Mouse (Mus musculus) heart, embryonic 12.5 days (tissue): ENCODE data around the gene Ubtd1. TPM values are rescaled to one million over a fixed set of nuclear protein-coding genes. Genes with fewer than 3 reads are reported as not detected.
A peak's percentile ranks its signal among the peaks of the same experiment; 100 is the strongest.

ENCODE experiments used
- ATAC-seq: fragments of 200-750 bp; cut with Nextera tagmentation; 2 replicates; pipeline ENCODE4 v1.8.0; 2017; ENCODE audit warnings: moderate TSS enrichment, moderate library complexity; ENCODE audit not compliant: insufficient number of reproducible peaks, low FRiP score
- H3K27ac ChIP-seq: fragments of 300-500 bp; sonication (generic); 2 replicates; pipeline ENCODE4 v1.5.1; 2016; ENCODE audit warnings: mild to moderate bottlenecking, moderate library complexity; ENCODE audit not compliant: poor library complexity, severe bottlenecking
- H3K27me3 ChIP-seq: fragments of 300-500 bp; sonication (generic); replicated peaks from 2 replicates; pipeline ENCODE4 v1.6.1; 2016; ENCODE audit warnings: mild to moderate bottlenecking, moderate library complexity
- H3K36me3 ChIP-seq: fragments of 300-500 bp; sonication (generic); 2 replicates; pipeline ENCODE4 v1.6.1; 2016; ENCODE audit warnings: mild to moderate bottlenecking, moderate library complexity
- H3K4me1 ChIP-seq: fragments of 300-500 bp; sonication (generic); replicated peaks from 2 replicates; pipeline ENCODE4 v1.6.1; 2016; ENCODE audit warnings: mild to moderate bottlenecking
- H3K4me2 ChIP-seq: fragments of 300-500 bp; sonication (generic); 2 replicates; pipeline ENCODE4 v1.6.1; 2016; ENCODE audit warnings: mild to moderate bottlenecking, moderate library complexity
- H3K4me3 ChIP-seq: fragments of 300-500 bp; sonication (generic); 2 replicates; pipeline ENCODE4 v1.5.1; 2016; ENCODE audit warnings: mild to moderate bottlenecking
- H3K9ac ChIP-seq: fragments of 300-500 bp; sonication (generic); 2 replicates; pipeline ENCODE4 v1.6.1; 2016; ENCODE audit warnings: mild to moderate bottlenecking, moderate library complexity
- H3K9me3 ChIP-seq: fragments of 300-500 bp; sonication (generic); replicated peaks from 2 replicates; pipeline ENCODE4 v1.6.1; 2016; ENCODE audit warnings: mild to moderate bottlenecking, moderate library complexity
- WGBS: fragments of 180-500 bp; shearing (Covaris S2); methylation state at CpG from one replicate; pipeline ENCODE4 v1.1.7; 2016; 5-methylcytosine and 5-hydroxymethylcytosine counted together
- polyA plus RNA-seq: library from polyadenylated mRNA; unstranded; fragments of >200 nt; fragmentation: Nextera tagmentation; extraction: Ambion mirVana; gene quantifications from 2 replicates; pipeline ENCODE4 v1.2.1, GENCODE M21; 2016

Ubtd1 gene
- polyA plus RNA-seq, 1 experiment from 2014 or later: 13.8 TPM

DNA sequence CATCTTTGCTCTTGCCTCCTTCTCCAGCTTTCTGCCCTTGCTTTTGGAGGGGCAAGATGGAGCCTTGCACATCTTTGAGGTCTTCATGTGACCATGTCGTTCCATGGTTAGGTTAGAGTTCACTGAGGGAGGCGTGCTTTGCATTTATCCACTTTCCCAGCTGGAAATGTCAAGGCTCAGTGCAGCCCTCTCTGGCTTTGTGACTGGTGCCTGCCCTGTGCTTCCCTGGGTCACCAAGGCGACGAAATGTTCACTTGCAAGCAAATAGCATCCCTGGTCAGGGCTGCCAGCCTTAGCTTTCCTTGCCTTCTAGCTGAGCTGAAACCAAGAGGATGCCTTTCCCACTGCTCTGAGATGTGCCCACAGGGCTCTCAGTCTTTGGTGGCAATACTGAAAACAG lies 28.9 kb downstream of the Ubtd1 start:
- no peak for ATAC-seq
- Histone ChIP-seq H3K9me3 (no peaks in the 10 kb centered on the region), H3K27me3 (no peaks in the 10 kb centered on the region), H3K9ac (no peak overlapping the region), H3K36me3 (peaks cover 10% of the 10 kb centered on the region; the same call in 1 of the 2 replicates), H3K4me1 (peaks cover 48% of the 10 kb centered on the region), H3K4me2 (no peak overlapping the region), H3K4me3 (no peak overlapping the region), H3K27ac (no peak overlapping the region)
- 75% methylated on average over 4 of the region's 4 CpGs for WGBS

DNA sequence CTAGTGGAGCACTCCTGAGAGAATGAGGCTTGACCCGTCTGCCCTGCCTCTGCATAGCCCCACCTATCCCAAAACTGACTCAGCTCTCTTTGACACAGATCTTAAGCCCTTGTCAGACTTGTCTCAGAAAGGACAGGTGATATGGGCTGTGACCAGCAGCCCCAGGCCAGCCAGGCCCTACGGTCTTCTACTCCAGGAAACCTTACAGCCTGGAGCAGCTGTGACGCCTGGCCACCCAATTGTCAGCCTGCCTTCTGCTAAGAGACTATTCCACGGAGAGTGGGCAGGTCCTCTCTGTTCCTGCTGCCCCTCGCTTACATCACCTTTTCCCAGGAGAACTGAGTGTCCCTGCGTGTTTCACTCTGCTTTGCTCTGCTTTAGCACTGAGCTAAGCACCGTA lies 29.6 kb downstream of the Ubtd1 start:
- H3K9me3 ChIP-seq: no peaks in the 10 kb centered on the region
- H3K27ac ChIP-seq: no peak overlapping the region
- ATAC-seq: no peak
- H3K9ac ChIP-seq: no peak overlapping the region
- H3K27me3 ChIP-seq: no peaks in the 10 kb centered on the region
- H3K4me3 ChIP-seq: no peak overlapping the region
- H3K4me2 ChIP-seq: no peak overlapping the region
- WGBS: 76% methylated on average over 7 of the region's 7 CpGs
- peaks cover 45% of the 10 kb centered on the region for H3K4me1 ChIP-seq
- peaks cover 10% of the 10 kb centered on the region; the same call in 1 of the 2 replicates for H3K36me3 ChIP-seq

- Histone ChIP-seq H3K4me3 (no peak overlapping the region), H3K4me1 (peaks cover 44% of the 10 kb centered on the region), H3K27me3 (no peaks in the 10 kb centered on the region), H3K36me3 (peaks cover 10% of the 10 kb centered on the region; the same call in 1 of the 2 replicates), H3K9ac (no peak overlapping the region), H3K9me3 (no peaks in the 10 kb centered on the region), H3K4me2 (no peak overlapping the region), H3K27ac (no peak overlapping the region)
- no peak for ATAC-seq
- 84% methylated on average over 3 of the region's 3 CpGs for WGBS
These were observed 32.8 kb downstream of the Ubtd1 start for GRCm38 (mm10) chr19:42014231-42014825.

DNA sequence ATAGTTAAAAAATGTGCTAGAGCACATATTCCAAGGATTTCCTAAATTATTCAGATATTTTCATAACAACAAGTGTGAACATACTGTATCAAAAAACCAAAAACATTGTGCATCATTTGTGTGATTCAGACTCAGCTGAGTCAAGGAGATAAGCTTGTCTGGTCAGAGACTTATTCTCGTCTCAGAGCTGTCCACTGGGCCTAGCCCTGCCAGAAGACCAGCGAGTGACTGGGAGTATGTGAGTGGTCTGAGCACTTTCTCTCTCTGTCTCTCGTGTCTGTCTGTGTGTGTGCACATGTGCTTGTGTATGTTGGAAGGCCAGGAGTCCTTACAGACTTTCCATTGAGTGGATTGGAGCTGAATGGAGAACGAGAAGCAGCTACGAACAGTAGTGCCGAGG lies 33.4 kb downstream of the Ubtd1 start:
- Histone ChIP-seq H3K4me2 (no peak overlapping the region), H3K27me3 (no peaks in the 10 kb centered on the region), H3K4me1 (peaks cover 48% of the 10 kb centered on the region), H3K27ac (no peak overlapping the region), H3K4me3 (no peak overlapping the region), H3K9me3 (no peaks in the 10 kb centered on the region), H3K9ac (no peak overlapping the region), H3K36me3 (peaks cover 10% of the 10 kb centered on the region; the same call in 1 of the 2 replicates)
- 72% methylated on average over 6 of the region's 6 CpGs for WGBS
- ATAC-seq: no peak

DNA sequence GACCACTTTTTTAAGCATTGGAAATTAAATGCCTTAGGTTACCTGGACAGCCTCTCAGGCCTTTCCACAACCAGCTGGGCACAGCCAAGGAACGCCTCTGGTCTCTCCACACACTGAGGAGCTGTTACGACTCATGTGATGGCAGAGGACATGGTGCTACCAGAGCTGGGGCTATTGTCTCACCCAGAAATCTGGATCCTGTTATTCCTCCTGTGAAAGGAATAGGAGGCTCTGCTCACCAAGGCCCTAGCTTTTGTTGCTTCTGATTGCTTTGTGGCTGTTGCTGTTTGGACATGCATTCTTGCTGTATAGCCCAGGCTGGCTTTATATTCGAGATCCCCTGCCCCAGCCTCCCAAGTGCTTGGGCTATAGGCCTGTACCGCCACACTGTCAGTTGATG lies 34.7 kb downstream of the Ubtd1 start:
- H3K4me1 ChIP-seq: peaks cover 46% of the 10 kb centered on the region
- peaks cover 10% of the 10 kb centered on the region; the same call in 1 of the 2 replicates for H3K36me3 ChIP-seq
- ATAC-seq: no peak
- H3K27ac ChIP-seq: 0 out of 2 replicates have a peak overlapping the region, but pooled peaks have one; percentile 85
- 79% methylated on average over 4 of the region's 4 CpGs for WGBS
- H3K4me2 ChIP-seq: no peak overlapping the region
- H3K4me3 ChIP-seq: no peak overlapping the region
- H3K9me3 ChIP-seq: no peaks in the 10 kb centered on the region
- no peak overlapping the region for H3K9ac ChIP-seq
- H3K27me3 ChIP-seq: no peaks in the 10 kb centered on the region

- H3K9ac ChIP-seq: no peak overlapping the region
- H3K4me1 ChIP-seq: peaks cover 51% of the 10 kb centered on the region
- H3K4me2 ChIP-seq: no peak overlapping the region
- H3K4me3 ChIP-seq: no peak overlapping the region
- no peaks in the 10 kb centered on the region for H3K27me3 ChIP-seq
- H3K9me3 ChIP-seq: no peaks in the 10 kb centered on the region
- 0 out of 2 replicates have a peak, but pooled peaks have one; percentile 10 for ATAC-seq
- H3K27ac ChIP-seq: peak overlapping the region; percentile 85
- 72% methylated on average over 5 of the region's 5 CpGs for WGBS
- H3K36me3 ChIP-seq: peaks cover 4% of the 10 kb centered on the region; the same call in 1 of the 2 replicates
These were observed 35.3 kb downstream of the Ubtd1 start for GRCm38 (mm10) chr19:42016840-42017239.

DNA sequence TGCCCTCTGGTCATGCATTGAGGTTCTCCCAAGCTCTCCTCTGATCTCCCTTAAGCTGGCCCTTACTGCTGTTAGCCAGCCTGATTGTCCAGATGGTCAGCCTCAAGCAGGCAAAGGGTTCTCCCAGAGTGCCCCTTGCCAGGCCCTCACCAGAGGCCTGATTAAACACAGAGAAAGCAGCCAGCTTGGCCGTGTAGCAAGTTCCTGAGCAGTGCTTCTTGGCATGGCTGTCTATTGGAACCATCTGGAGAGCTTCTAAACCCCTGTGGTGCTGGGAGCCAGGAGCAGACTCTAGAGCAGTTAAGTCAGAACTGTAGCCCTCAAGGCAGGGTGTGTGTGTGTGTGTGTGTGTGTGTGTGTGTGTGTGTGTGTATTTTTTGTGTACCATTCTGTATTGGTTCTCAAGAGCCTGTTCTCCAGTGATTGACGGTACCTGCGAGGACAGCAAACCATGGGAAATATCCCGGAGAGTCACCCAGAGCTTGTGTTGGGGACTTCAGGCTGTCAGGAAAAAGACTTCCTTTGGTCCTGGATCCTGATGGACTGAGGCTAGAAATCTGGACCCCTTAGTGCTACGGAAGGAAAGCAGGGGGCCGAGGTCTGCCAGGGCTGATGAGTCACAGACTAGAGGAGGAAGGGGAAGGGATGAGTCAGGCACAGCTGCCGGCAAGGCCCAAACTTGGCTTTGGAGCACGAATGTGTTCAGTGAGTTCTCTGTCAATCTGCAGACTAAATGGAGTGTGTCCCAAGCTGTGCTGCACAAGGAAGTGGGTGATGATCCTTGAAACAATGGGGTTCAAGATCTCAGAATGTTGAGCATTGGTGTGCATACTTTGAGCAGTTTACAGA lies 36.1 kb downstream of the Ubtd1 start:
- ATAC-seq: no peak
- Histone ChIP-seq H3K27me3 (no peaks in the 10 kb centered on the region), H3K9ac (0 out of 2 replicates have a peak overlapping the region, but pooled peaks have one; percentile 26), H3K4me1 (peaks cover 58% of the 10 kb centered on the region), H3K27ac (peak overlapping the region; percentile 85), H3K36me3 (no peaks in the 10 kb centered on the region), H3K4me2 (no peak overlapping the region), H3K9me3 (no peaks in the 10 kb centered on the region), H3K4me3 (no peak overlapping the region)
- WGBS: 46% methylated on average over 8 of the region's 8 CpGs

DNA sequence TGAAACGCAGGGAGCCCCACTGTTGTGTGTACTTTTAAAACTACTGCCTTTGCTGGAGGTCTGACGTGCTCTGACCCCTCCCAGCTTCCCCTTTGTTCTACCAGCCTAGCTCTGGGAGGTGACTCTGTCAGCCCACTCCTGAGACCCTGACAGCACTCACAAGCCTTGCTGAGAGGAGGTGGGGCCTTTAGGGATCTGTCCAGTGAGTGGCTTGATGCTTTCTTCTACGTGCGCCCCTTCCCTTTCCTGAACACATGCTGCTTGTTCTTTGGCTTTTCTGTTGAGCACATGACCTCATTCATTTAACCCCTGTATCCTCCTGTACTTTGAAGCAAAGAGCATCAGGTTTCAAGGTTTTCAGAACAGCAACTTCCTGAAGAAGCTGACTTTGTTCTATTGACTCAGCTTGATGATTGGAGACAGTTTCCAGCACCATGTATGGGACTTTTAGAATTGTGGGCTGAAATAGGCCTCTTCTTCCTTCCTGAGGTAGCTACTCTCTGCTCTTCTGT lies 37.5 kb downstream of the Ubtd1 start:
- peaks cover 63% of the 10 kb centered on the region for H3K4me1 ChIP-seq

GRCm38 (mm10) chr19:42021681-42022541 lies 40.3 kb downstream of the Ubtd1 start:
- Histone ChIP-seq H3K36me3 (no peaks in the 10 kb centered on the region), H3K9me3 (no peaks in the 10 kb centered on the region), H3K4me3 (no peak overlapping the region), H3K27ac (peak overlapping the region; percentile 52), H3K4me1 (peaks cover 54% of the 10 kb centered on the region), H3K27me3 (no peaks in the 10 kb centered on the region), H3K9ac (no peak overlapping the region), H3K4me2 (no peak overlapping the region)
- WGBS: 69% methylated on average over 10 of the region's 10 CpGs
- ATAC-seq: no peak

More for the DNA sequence above, 37.5 kb downstream of the Ubtd1 start:
- peak overlapping the region; percentile 85 for H3K27ac ChIP-seq
- no peak overlapping the region for H3K4me3 ChIP-seq
- ATAC-seq: no peak
- H3K9ac ChIP-seq: no peak overlapping the region
- no peak overlapping the region for H3K4me2 ChIP-seq
- H3K9me3 ChIP-seq: no peaks in the 10 kb centered on the region
- WGBS: 26% methylated on average over 4 of the region's 4 CpGs
- no peaks in the 10 kb centered on the region for H3K36me3 ChIP-seq
- H3K27me3 ChIP-seq: no peaks in the 10 kb centered on the region

- Histone ChIP-seq H3K4me2 (no peak overlapping the region), H3K27ac (0 out of 2 replicates have a peak overlapping the region, but pooled peaks have one; percentile 52), H3K36me3 (no peaks in the 10 kb centered on the region), H3K27me3 (no peaks in the 10 kb centered on the region), H3K9me3 (no peaks in the 10 kb centered on the region), H3K9ac (no peak overlapping the region), H3K4me3 (no peak overlapping the region), H3K4me1 (peaks cover 48% of the 10 kb centered on the region)
- WGBS: 73% methylated on average over 2 of the region's 2 CpGs
- ATAC-seq: no peak
These were observed 40.9 kb downstream of the Ubtd1 start for GRCm38 (mm10) chr19:42022542-42022848.
